Mouse (Mus musculus): ENCODE results near the gene Stub1. TPM values are rescaled to one million over a fixed set of nuclear protein-coding genes. Genes with fewer than 3 reads are reported as not detected.

The Stub1 gene
- polyA plus RNA-seq, 1 experiment from 2014 or later = 338 TPM

GRCm38 (mm10) chr17:25794998-25795397 lies 38.2 kb downstream of the Stub1 start:
- peak overlapping the region; percentile 42; the same call in 1 of the 2 replicates for H3K27ac ChIP-seq
- H3K27me3 ChIP-seq = no peaks in the 10 kb centered on the region
- H3K9ac ChIP-seq = peak overlapping the region; percentile 68
- peak overlapping the region; percentile 95 for H3K4me2 ChIP-seq (replicated peaks)
- peak overlapping the region; percentile 86; the same call in 1 of the 2 replicates for H3K4me3 ChIP-seq
- 71% methylated on average over 17 of the region's 17 CpGs for WGBS
- no peaks in the 10 kb centered on the region; the same call in 1 of the 2 replicates for H3K36me3 ChIP-seq
- H3K4me1 ChIP-seq = peaks cover 43% of the 10 kb centered on the region
- no peak for ATAC-seq (ENCODE audit: insufficient number of reproducible peaks, insufficient read depth, low FRiP score, low TSS enrichment)
- no peaks in the 10 kb centered on the region for H3K9me3 ChIP-seq

GRCm38 (mm10) chr17:25794197-25794596 lies 39.0 kb downstream of the Stub1 start:
- Histone ChIP-seq H3K4me3 (no peak overlapping the region), H3K4me2 (replicated peaks) (no peak overlapping the region), H3K27ac (no peak overlapping the region; the same call in 1 of the 2 replicates), H3K9ac (no peak overlapping the region), H3K27me3 (no peaks in the 10 kb centered on the region), H3K9me3 (no peaks in the 10 kb centered on the region), H3K36me3 (peaks cover 8% of the 10 kb centered on the region; the same call in 1 of the 2 replicates), H3K4me1 (peaks cover 43% of the 10 kb centered on the region)
- ATAC-seq (ENCODE audit: insufficient number of reproducible peaks, insufficient read depth, low FRiP score, low TSS enrichment) = no peak
- WGBS = 50% methylated on average over 13 of the region's 13 CpGs

- H3K27me3 ChIP-seq = no peaks in the 10 kb centered on the region
- H3K9ac ChIP-seq = peak within 1 kb of the TSS; percentile 77
- WGBS = under 1% methylated on average over 14 of the region's 14 CpGs
- peaks cover 18% of the 10 kb centered on the region for H3K36me3 ChIP-seq
- peak within 1 kb of the TSS; percentile 87 for H3K4me2 ChIP-seq (replicated peaks)
- H3K4me1 ChIP-seq = peaks cover 42% of the 10 kb centered on the region
- H3K9me3 ChIP-seq = no peaks in the 10 kb centered on the region
- peak within 1 kb of the TSS; percentile 69 for H3K4me3 ChIP-seq
- peak within 1 kb of the TSS; percentile 95 for H3K27ac ChIP-seq
- ATAC-seq (ENCODE audit: insufficient number of reproducible peaks, insufficient read depth, low FRiP score, low TSS enrichment) = no peak
Measured at GRCm38 (mm10) chr17:25792615-25793014, 40.6 kb downstream of the Stub1 start, which contains the start of gene Fam173a. Gene Fam173a (minus strand): TSS chr17:25792901.

GRCm38 (mm10) chr17:25791843-25792527 lies 41.2 kb downstream of the Stub1 start:
- peak overlapping the region; percentile 69 for H3K4me3 ChIP-seq
- H3K27me3 ChIP-seq = no peaks in the 10 kb centered on the region
- peak overlapping the region; percentile 77 for H3K9ac ChIP-seq
- peaks cover 36% of the 10 kb centered on the region for H3K4me1 ChIP-seq
- peak; percentile 43; the same call in 1 of the 2 replicates for ATAC-seq (ENCODE audit: insufficient number of reproducible peaks, insufficient read depth, low FRiP score, low TSS enrichment)
- H3K27ac ChIP-seq = peak overlapping the region; percentile 95
- under 1% methylated on average over 45 of the region's 45 CpGs for WGBS
- H3K36me3 ChIP-seq = peaks cover 24% of the 10 kb centered on the region
- peak overlapping the region; percentile 87 for H3K4me2 ChIP-seq (replicated peaks)
- no peaks in the 10 kb centered on the region for H3K9me3 ChIP-seq

GRCm38 (mm10) chr17:25791320-25791842 lies 41.8 kb downstream of the Stub1 start:
- WGBS = 25% methylated on average over 19 of the region's 19 CpGs
- peaks cover 25% of the 10 kb centered on the region for H3K36me3 ChIP-seq
- H3K4me3 ChIP-seq = peak overlapping the region; percentile 69
- H3K9me3 ChIP-seq = no peaks in the 10 kb centered on the region
- no peak for ATAC-seq (ENCODE audit: insufficient number of reproducible peaks, insufficient read depth, low FRiP score, low TSS enrichment)
- peak overlapping the region; percentile 87 for H3K4me2 ChIP-seq (replicated peaks)
- H3K9ac ChIP-seq = peak overlapping the region; percentile 77
- peak overlapping the region; percentile 95 for H3K27ac ChIP-seq
- peaks cover 35% of the 10 kb centered on the region for H3K4me1 ChIP-seq
- H3K27me3 ChIP-seq = no peaks in the 10 kb centered on the region

GRCm38 (mm10) chr17:25786781-25787504 lies 46.3 kb downstream of the Stub1 start:
- 91% methylated on average over 9 of the region's 9 CpGs for WGBS
- Histone ChIP-seq H3K9me3 (no peaks in the 10 kb centered on the region), H3K27me3 (no peaks in the 10 kb centered on the region), H3K4me2 (replicated peaks) (no peak overlapping the region), H3K9ac (no peak overlapping the region), H3K27ac (no peak overlapping the region), H3K4me1 (peaks cover 32% of the 10 kb centered on the region), H3K4me3 (no peak overlapping the region), H3K36me3 (peaks cover 49% of the 10 kb centered on the region)
- no peak for ATAC-seq (ENCODE audit: insufficient number of reproducible peaks, insufficient read depth, low FRiP score, low TSS enrichment)

- no peaks in the 10 kb centered on the region for H3K9me3 ChIP-seq
- H3K36me3 ChIP-seq = peaks cover 55% of the 10 kb centered on the region
- H3K27me3 ChIP-seq = no peaks in the 10 kb centered on the region
- H3K27ac ChIP-seq = peak within 1 kb of the TSS; percentile 81
- ATAC-seq (ENCODE audit: insufficient number of reproducible peaks, insufficient read depth, low FRiP score, low TSS enrichment) = no peak
- H3K4me2 ChIP-seq (replicated peaks) = peak within 1 kb of the TSS; percentile 68
- H3K4me1 ChIP-seq = peaks cover 29% of the 10 kb centered on the region
- WGBS = 77% methylated on average over 3 of the region's 3 CpGs
- peak within 1 kb of the TSS; percentile 57 for H3K4me3 ChIP-seq
- peak within 1 kb of the TSS; percentile 72 for H3K9ac ChIP-seq
Measured at GRCm38 (mm10) chr17:25786280-25786679, 46.9 kb downstream of the Stub1 start, which contains the start of gene Ccdc78. Gene Ccdc78 (plus strand): TSS chr17:25786580.

- peaks cover 65% of the 10 kb centered on the region for H3K36me3 ChIP-seq
- H3K9me3 ChIP-seq = no peaks in the 10 kb centered on the region
- peak within 1 kb of the TSS; percentile 72 for H3K9ac ChIP-seq
- ATAC-seq (ENCODE audit: insufficient number of reproducible peaks, insufficient read depth, low FRiP score, low TSS enrichment) = peak; percentile 75
- peak within 1 kb of the TSS; percentile 57 for H3K4me3 ChIP-seq
- peaks cover 24% of the 10 kb centered on the region for H3K4me1 ChIP-seq
- peak within 1 kb of the TSS; percentile 81 for H3K27ac ChIP-seq
- H3K27me3 ChIP-seq = no peaks in the 10 kb centered on the region
- peak within 1 kb of the TSS; percentile 68 for H3K4me2 ChIP-seq (replicated peaks)
- WGBS = under 1% methylated on average over 23 of the region's 23 CpGs
Measured at GRCm38 (mm10) chr17:25785281-25785745, 47.9 kb downstream of the Stub1 start, which contains the start of gene Haghl. Gene Haghl (minus strand): TSS chr17:25785673.

GRCm38 (mm10) chr17:25783861-25784574 lies 49.2 kb downstream of the Stub1 start:
- peaks cover 62% of the 10 kb centered on the region for H3K36me3 ChIP-seq
- 79% methylated on average over 15 of the region's 15 CpGs for WGBS
- H3K9ac ChIP-seq = peak overlapping the region; percentile 72
- H3K4me1 ChIP-seq = peaks cover 24% of the 10 kb centered on the region
- no peak overlapping the region for H3K27ac ChIP-seq
- ATAC-seq (ENCODE audit: insufficient number of reproducible peaks, insufficient read depth, low FRiP score, low TSS enrichment) = no peak
- H3K9me3 ChIP-seq = no peaks in the 10 kb centered on the region
- no peaks in the 10 kb centered on the region for H3K27me3 ChIP-seq
- peak overlapping the region; percentile 68 for H3K4me2 ChIP-seq (replicated peaks)
- peak overlapping the region; percentile 57 for H3K4me3 ChIP-seq

GRCm38 (mm10) chr17:25783086-25783485 lies 50.1 kb downstream of the Stub1 start:
- 83% methylated on average over 7 of the region's 7 CpGs for WGBS
- Histone ChIP-seq H3K4me3 (no peak overlapping the region), H3K4me1 (peaks cover 24% of the 10 kb centered on the region), H3K27me3 (no peaks in the 10 kb centered on the region), H3K4me2 (replicated peaks) (no peak overlapping the region), H3K9me3 (no peaks in the 10 kb centered on the region), H3K36me3 (peaks cover 58% of the 10 kb centered on the region), H3K27ac (no peak overlapping the region), H3K9ac (no peak overlapping the region)
- ATAC-seq (ENCODE audit: insufficient number of reproducible peaks, insufficient read depth, low FRiP score, low TSS enrichment) = no peak

- WGBS = 76% methylated on average over 6 of the region's 6 CpGs
- no peak overlapping the region for H3K27ac ChIP-seq
- no peak for ATAC-seq (ENCODE audit: insufficient number of reproducible peaks, insufficient read depth, low FRiP score, low TSS enrichment)
- no peak overlapping the region for H3K4me2 ChIP-seq (replicated peaks)
- no peaks in the 10 kb centered on the region for H3K27me3 ChIP-seq
- H3K4me3 ChIP-seq = no peak overlapping the region
- H3K4me1 ChIP-seq = peaks cover 24% of the 10 kb centered on the region
- H3K9ac ChIP-seq = no peak overlapping the region
- H3K9me3 ChIP-seq = no peaks in the 10 kb centered on the region
- H3K36me3 ChIP-seq = peaks cover 46% of the 10 kb centered on the region
Measured at GRCm38 (mm10) chr17:25781339-25781738, 51.9 kb downstream of the Stub1 start.
